Mouse (Mus musculus): ENCODE data around the gene Gda. TPM values are rescaled to one million over a fixed set of nuclear protein-coding genes. Genes with fewer than 3 reads are reported as not detected.

The Gda gene
- total RNA-seq, 2 experiments from 2014 or later: 7.4 to 7.8 TPM

DNA sequence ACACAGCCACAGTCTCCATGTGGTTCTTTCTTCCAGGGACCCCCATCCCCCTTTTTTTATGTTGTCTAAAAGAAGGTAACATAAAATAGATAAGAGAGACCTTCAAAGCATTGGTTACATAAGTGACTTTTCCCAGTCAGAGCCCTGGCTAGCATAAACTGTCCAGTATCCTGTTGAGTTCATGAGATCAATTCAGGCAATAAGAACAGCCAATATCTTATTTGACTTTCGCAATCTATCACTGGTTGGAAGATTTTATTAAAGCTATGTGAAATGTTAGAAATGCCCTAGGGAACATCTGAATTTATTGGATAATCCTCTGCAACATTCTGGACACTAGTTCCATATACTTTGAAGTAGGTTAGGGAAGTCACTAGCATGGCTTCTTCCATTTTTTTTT lies 7.8 kb upstream of the Gda start:
- intact Hi-C loops (cut with DNase I): no loop called here
- Histone ChIP-seq H3K4me3 (no peak overlapping the region), H3K27ac (no peak overlapping the region)
- no peak for TF ChIP-seq CTCF (IDR thresholded peaks at IDR 0.05)
- no peak for DNase-seq

DNA sequence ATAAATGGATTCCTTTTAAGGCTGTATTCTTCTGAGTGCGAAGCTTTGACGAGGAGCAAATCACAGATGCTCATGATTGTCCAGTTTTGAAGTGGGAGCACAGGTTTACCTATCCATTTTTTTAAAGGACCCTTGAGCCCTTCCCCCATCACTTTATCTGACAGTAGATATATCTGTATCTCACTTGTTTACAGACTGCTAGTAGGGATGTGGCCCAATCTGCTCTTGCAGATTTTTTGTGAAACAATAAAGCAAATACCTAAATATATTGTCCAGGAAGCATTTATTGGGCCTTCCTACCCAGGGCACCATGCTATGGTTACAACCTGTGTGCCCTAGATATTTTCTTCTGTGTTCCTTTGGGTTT lies 6.8 kb upstream of the Gda start:
- DNase-seq: no peak
- intact Hi-C loops (cut with DNase I): no loop called here
- no peak for TF ChIP-seq CTCF (IDR thresholded peaks at IDR 0.05)
- Histone ChIP-seq H3K4me3 (no peak overlapping the region), H3K27ac (no peak overlapping the region)

DNA sequence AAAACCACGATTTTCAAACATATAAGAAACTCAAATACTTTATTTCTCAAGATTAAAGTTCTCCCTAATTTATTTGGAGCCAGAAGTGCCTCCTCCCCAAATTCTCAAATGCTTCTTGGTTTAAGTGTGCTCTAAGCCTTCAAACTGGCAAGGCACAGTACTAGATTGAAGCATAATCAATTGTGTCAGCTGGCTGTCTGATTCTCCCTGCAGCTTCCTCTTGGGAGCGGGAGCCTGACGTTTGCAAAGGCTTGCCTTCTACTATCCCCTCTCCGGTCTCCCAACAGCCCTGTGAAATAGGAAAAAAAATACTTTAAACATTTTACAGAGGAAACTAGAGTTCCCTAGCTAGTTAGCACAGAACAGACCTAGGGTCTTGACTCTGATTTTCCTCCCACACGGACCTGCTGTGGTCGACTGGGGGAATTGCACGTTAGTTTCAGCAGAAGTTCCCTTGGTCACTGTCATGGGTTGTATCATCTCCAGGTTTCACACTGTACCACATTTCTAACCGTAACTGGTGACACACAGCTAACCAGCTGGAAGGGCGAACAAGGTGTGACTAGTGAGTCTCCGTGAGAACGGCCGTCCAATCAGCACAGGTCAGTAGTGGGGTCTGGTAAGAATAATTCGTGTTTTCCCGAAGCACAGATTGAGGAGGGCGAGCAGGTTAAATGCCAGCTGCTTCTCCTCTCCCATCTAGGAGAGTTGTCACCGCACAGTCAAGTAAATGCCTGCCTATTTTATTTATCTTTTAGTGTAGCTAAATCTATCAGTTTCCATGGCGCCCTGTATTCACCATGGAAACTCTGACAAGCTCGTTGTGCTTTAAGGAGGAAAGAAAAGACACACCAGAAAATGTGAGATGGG lies 6.2 kb upstream of the Gda start:
- no peak overlapping the region for H3K4me3 ChIP-seq
- DNase-seq: no peak
- no peak overlapping the region for H3K27ac ChIP-seq
- no peak for TF ChIP-seq CTCF (IDR thresholded peaks at IDR 0.05)
- intact Hi-C loops (cut with DNase I): no loop called here

GRCm38 (mm10) chr19:21478538-21478937 lies 5.3 kb upstream of the Gda start:
- intact Hi-C loops (cut with DNase I): no loop called here
- Histone ChIP-seq H3K4me3 (no peak overlapping the region), H3K27ac (no peak overlapping the region)
- TF ChIP-seq CTCF (IDR thresholded peaks at IDR 0.05): no peak
- no peak for DNase-seq

- no peak overlapping the region for H3K4me3 ChIP-seq
- no peak for TF ChIP-seq CTCF (IDR thresholded peaks at IDR 0.05)
- no peak for DNase-seq
- intact Hi-C loops (cut with DNase I): no loop called here
- no peak overlapping the region for H3K27ac ChIP-seq
Observed at GRCm38 (mm10) chr19:21477780-21478179, 4.5 kb upstream of the Gda start.

- H3K27ac ChIP-seq: 0 out of 2 replicates have a peak overlapping the region, but pooled peaks have one; percentile 31
- TF ChIP-seq CTCF (IDR thresholded peaks at IDR 0.05): no peak
- no peak overlapping the region for H3K4me3 ChIP-seq
- DNase-seq: no peak
- intact Hi-C loops (cut with DNase I): no loop called here
Observed at GRCm38 (mm10) chr19:21476782-21477181, 3.5 kb upstream of the Gda start.

DNA sequence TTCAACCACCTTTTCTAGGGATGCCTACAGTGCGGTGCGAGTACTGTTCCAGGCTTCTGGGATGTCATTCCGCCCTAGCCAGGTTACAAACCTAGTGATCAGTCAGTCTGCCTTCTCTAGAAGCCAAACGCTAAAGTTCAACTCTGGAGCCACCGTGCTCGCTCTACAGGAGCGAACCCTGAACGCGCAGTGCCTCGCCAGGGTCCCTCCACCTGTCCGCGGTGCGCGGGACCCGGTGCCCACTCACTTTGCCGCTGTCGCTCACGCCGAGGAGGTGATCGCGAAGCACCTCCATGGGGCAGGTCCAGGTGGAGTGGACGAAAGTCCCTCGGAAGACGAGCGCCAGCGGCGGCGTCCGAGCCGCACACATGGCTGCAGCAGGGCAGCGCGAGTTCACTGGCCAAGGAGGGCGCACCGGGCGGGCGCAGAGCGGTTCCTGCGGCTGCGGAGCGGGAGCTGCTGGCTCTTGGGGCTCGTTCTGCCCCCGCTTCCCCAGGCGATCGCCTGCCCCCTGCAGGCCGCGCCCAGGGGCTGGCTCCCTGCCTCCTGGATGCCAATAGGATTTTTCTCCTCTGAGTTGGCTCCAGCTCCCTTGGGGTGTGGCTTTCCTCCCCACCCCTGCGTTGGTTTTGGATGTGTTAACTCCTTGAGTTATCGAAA lies 994 bp downstream of the Gda start:
- peak overlapping the region; percentile 77 for H3K4me3 ChIP-seq
- intact Hi-C loops (cut with DNase I): loop anchor here (2.0 kb wide), 1 partner anchor 99 kb away; no protein-coding TSS in a partner anchor
- TF ChIP-seq CTCF (IDR thresholded peaks at IDR 0.05): peak; percentile 87
- DNase-seq: peak; percentile 89
- peak overlapping the region; percentile 91 for H3K27ac ChIP-seq

- no peak for DNase-seq
- H3K4me3 ChIP-seq: no peak overlapping the region
- no peak overlapping the region for H3K27ac ChIP-seq
- intact Hi-C loops (cut with DNase I): no loop called here
- no peak for TF ChIP-seq CTCF (IDR thresholded peaks at IDR 0.05)
Observed at GRCm38 (mm10) chr19:21461221-21461960, 11.9 kb downstream of the Gda start.

- peak overlapping the region; percentile 56 for H3K27ac ChIP-seq
- intact Hi-C loops (cut with DNase I): no loop called here
- TF ChIP-seq CTCF (IDR thresholded peaks at IDR 0.05): no peak
- no peak for DNase-seq
- no peak overlapping the region for H3K4me3 ChIP-seq
Observed at GRCm38 (mm10) chr19:21457461-21457860, 15.8 kb downstream of the Gda start.

DNA sequence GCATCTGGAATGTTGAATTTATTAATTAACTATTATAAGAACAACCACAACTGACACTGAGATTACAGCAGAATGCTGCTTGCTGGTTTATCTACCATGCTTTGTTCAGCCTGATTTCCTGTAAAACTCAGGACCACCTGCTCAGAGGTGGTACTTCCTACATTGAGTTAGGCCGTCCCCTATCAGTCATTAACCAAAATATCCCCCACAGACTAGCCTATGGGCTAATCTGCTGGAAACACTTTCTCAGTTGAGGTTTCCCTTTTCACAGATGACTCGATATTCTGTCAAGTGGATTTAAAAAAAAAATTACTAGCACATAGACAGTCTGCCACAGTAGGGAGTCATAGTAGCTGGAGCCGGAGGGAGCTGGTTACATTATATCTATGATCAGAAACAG lies 31.5 kb downstream of the Gda start:
- Histone ChIP-seq H3K4me3 (no peak overlapping the region), H3K27ac (no peak overlapping the region)
- intact Hi-C loops (cut with DNase I): no loop called here
- no peak for TF ChIP-seq CTCF (IDR thresholded peaks at IDR 0.05)
- DNase-seq: no peak

GRCm38 (mm10) chr19:21440841-21441240 lies 32.4 kb downstream of the Gda start:
- DNase-seq: no peak
- Histone ChIP-seq H3K27ac (0 out of 2 replicates have a peak overlapping the region, but pooled peaks have one; percentile 12), H3K4me3 (no peak overlapping the region)
- intact Hi-C loops (cut with DNase I): no loop called here
- no peak for TF ChIP-seq CTCF (IDR thresholded peaks at IDR 0.05)

DNA sequence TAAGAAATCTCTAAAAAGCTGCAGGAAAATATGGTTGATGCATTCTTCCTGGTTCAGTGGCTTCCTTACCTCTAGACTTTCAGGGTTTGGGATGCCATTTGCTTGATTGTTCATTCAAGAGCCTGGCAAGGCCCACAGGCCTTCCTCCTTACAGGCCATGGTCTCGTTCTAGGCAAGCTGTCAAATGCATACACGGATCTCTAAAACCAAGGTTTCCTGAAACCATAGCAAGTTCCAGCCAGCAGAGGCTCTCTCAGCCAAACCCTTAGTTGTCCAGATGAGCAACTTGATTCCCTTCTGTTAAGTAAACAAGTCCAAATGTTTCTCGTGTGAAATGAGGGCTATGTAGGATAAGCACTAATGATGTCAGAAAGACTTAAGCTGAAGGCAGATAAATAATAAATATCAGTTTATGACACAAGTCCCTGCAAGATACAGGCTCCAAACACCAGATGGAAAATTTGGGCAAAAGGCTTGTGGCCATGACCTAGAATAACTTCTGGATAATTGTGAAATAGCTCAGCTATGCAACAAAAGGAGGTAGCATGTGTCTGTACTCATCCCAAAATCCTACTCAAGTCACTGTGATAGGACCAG lies 34.0 kb downstream of the Gda start:
- Histone ChIP-seq H3K4me3 (no peak overlapping the region), H3K27ac (peak overlapping the region; percentile 48)
- intact Hi-C loops (cut with DNase I): no loop called here
- peak; percentile 17 for DNase-seq
- no peak for TF ChIP-seq CTCF (IDR thresholded peaks at IDR 0.05)
